Mouse (Mus musculus) ES-E14 (cell line): ENCODE results near the gene Alg1. TPM values are rescaled to one million over a fixed set of nuclear protein-coding genes. Genes with fewer than 3 reads are reported as not detected.

Experiments used
- DNase-seq: peaks from one replicate; pipeline ENCODE4 v3.0.0-alpha.2; 2013; ENCODE audit warnings: low read depth, low spot score
- H3K27ac ChIP-seq: 2 replicates; pipeline ENCODE4 v1.5.1; 2012; ENCODE audit warnings: low read depth, mild to moderate bottlenecking, low read length, moderate library complexity, mixed read lengths; ENCODE audit not compliant: poor library complexity, insufficient read depth, severe bottlenecking
- H3K36me3 ChIP-seq: 2 replicates; pipeline ENCODE4 v1.6.1; 2012; ENCODE audit warnings: mild to moderate bottlenecking, low read length, moderate library complexity, mixed read lengths; ENCODE audit not compliant: control insufficient read depth, poor library complexity, insufficient read depth, severe bottlenecking
- H3K4me1 ChIP-seq, 2 experiments: fragments of 150-350 bp in 1 of 2; sonication (generic) in 1 of 2; 2 replicates each; pipeline ENCODE4 v1.6.1; 2012; ENCODE audit warnings: low read length in 2 of 2, mild to moderate bottlenecking in 1 of 2, mixed read lengths in 1 of 2; ENCODE audit not compliant: control insufficient read depth in 2 of 2, insufficient read depth in 2 of 2, poor library complexity in 1 of 2
- H3K4me3 ChIP-seq, 2 experiments: fragments of 150-350 bp in 1 of 2; sonication (generic) in 1 of 2; 2 replicates each; pipeline ENCODE4 v1.5.1; 2012; ENCODE audit warnings: low read length in 2 of 2, low read depth in 1 of 2, mild to moderate bottlenecking in 1 of 2, mixed read lengths in 1 of 2; ENCODE audit not compliant: insufficient read depth in 1 of 2, poor library complexity in 1 of 2, severe bottlenecking in 1 of 2
- H3K9ac ChIP-seq: 2 replicates; pipeline ENCODE4 v1.6.1; 2012; ENCODE audit warnings: low read depth, mild to moderate bottlenecking, low read length, mixed read lengths; ENCODE audit not compliant: poor library complexity, insufficient read depth, severe bottlenecking
- H3K9me3 ChIP-seq: fragments of 150-350 bp; sonication (generic); 2 replicates; pipeline ENCODE4 v1.6.1; 2012; ENCODE audit warnings: low read depth, mild to moderate bottlenecking, low read length; ENCODE audit not compliant: control insufficient read depth, insufficient read depth
- CHD2 ChIP-seq: IDR thresholded peaks from 2 replicates; pipeline ENCODE4 v1.6.1; 2014; ENCODE audit warnings: mild to moderate bottlenecking, low read depth, low read length, inconsistent platforms
- HCFC1 ChIP-seq: IDR thresholded peaks from 2 replicates; pipeline ENCODE4 v1.6.1; 2012; ENCODE audit warnings: low read length, inconsistent platforms, borderline replicate concordance; ENCODE audit not compliant: insufficient read depth
- MAFK ChIP-seq: IDR thresholded peaks from 2 replicates; pipeline ENCODE4 v1.6.1; 2014; ENCODE audit warnings: mild to moderate bottlenecking, low read depth, low read length, inconsistent platforms; ENCODE audit not compliant: insufficient read depth
- ZC3H11A ChIP-seq: IDR thresholded peaks from 2 replicates; pipeline ENCODE4 v1.6.1; 2012; ENCODE audit warnings: low read depth, mild to moderate bottlenecking, inconsistent platforms, low read length, borderline replicate concordance
- ZNF384 ChIP-seq: IDR thresholded peaks from 2 replicates; pipeline ENCODE4 v1.6.1; 2012; ENCODE audit warnings: low read depth, low read length, inconsistent platforms
- in situ Hi-C, 2 experiments: fragments of 600-800 bp; cut with MboI; formaldehyde crosslinking; loops; one replicate each; pipeline ENCODE4 v1.15.1; 2025; ENCODE audit warnings: low sequenced_read_pairs in 2 of 2, inconsistent platforms in 1 of 2; ENCODE audit not compliant: unreplicated experiment in 2 of 2
- total RNA-seq: library from RNA; depleted of rRNA; stranded (reverse); fragments of 300-350 nt; gene quantifications from 2 replicates; pipeline ENCODE4 v1.2.3, GENCODE M21; 2012

Gene Alg1
- total RNA-seq, 1 experiment, result 62.6 TPM

GRCm38 (mm10) chr16:5186234-5186633 is 47.2 kb upstream of the Alg1 start:
- Histone ChIP-seq H3K9ac (no peak overlapping the region; the same call in 1 of the 2 replicates), H3K36me3 (no peaks in the 10 kb centered on the region), H3K4me1 (peaks cover 0 to 2% of the 10 kb centered on the region in 2 experiments; a peak in 1 of 4 replicates), H3K4me3 (no peak overlapping the region), H3K9me3 (no peaks in the 10 kb centered on the region), H3K27ac (no peak overlapping the region)
- DNase-seq, result no peak
- in situ Hi-C loops, result no loop called here
- no peak for TF ChIP-seq MAFK
- TF ChIP-seq ZC3H11A, result no peak
- TF ChIP-seq HCFC1, result no peak
- no peak for TF ChIP-seq CHD2
- no peak for TF ChIP-seq ZNF384

GRCm38 (mm10) chr16:5195080-5195479 is 38.3 kb upstream of the Alg1 start:
- in situ Hi-C loops, result no loop called here
- H3K9me3 ChIP-seq, result no peaks in the 10 kb centered on the region

GRCm38 (mm10) chr16:5202681-5203080 is 30.7 kb upstream of the Alg1 start:
- in situ Hi-C loops, result no loop called here
- Histone ChIP-seq H3K27ac (no peak overlapping the region), H3K9ac (no peak overlapping the region), H3K4me3 (peak overlapping the region; percentile 77 to 87; a peak in 3 of 4 replicates), H3K4me1 (peaks cover 0 to 3% of the 10 kb centered on the region in 2 experiments; a peak in 1 of 4 replicates), H3K36me3 (peaks cover 15% of the 10 kb centered on the region), H3K9me3 (no peaks in the 10 kb centered on the region)
- no peak for TF ChIP-seq HCFC1
- TF ChIP-seq MAFK, result no peak
- no peak for TF ChIP-seq CHD2
- TF ChIP-seq ZNF384, result no peak
- no peak for TF ChIP-seq ZC3H11A
- peak; percentile 33 for DNase-seq

More at GRCm38 (mm10) chr16:5195080-5195479, 38.3 kb upstream of the Alg1 start:
- H3K27ac ChIP-seq, result no peak overlapping the region
- H3K4me3 ChIP-seq, result no peak overlapping the region
- TF ChIP-seq ZC3H11A, result peak; percentile 34; the same call in 1 of the 2 replicates
- no peak for TF ChIP-seq MAFK
- H3K4me1 ChIP-seq, result peaks cover 0 to 3% of the 10 kb centered on the region in 2 experiments; a peak in 1 of 4 replicates
- no peak overlapping the region for H3K9ac ChIP-seq
- peaks cover 17% of the 10 kb centered on the region for H3K36me3 ChIP-seq
- peak; percentile 82 for DNase-seq

- peaks cover 0 to 3% of the 10 kb centered on the region in 2 experiments; a peak in 1 of 4 replicates for H3K4me1 ChIP-seq
- peaks cover 15% of the 10 kb centered on the region for H3K36me3 ChIP-seq
- H3K4me3 ChIP-seq, result peak overlapping the region; percentile 77 to 87
- H3K27ac ChIP-seq, result no peak overlapping the region
- TF ChIP-seq ZNF384, result no peak
- TF ChIP-seq HCFC1, result no peak
- no peak for TF ChIP-seq MAFK
- TF ChIP-seq CHD2, result no peak
- TF ChIP-seq ZC3H11A, result no peak
- H3K9me3 ChIP-seq, result no peaks in the 10 kb centered on the region
- no peak for DNase-seq
- in situ Hi-C loops, result no loop called here
- peak overlapping the region; percentile 85 for H3K9ac ChIP-seq
Observed at GRCm38 (mm10) chr16:5203200-5203599, 30.2 kb upstream of the Alg1 start.

GRCm38 (mm10) chr16:5203668-5204433 is 29.6 kb upstream of the Alg1 start, which contains the start of gene Nagpa:
TSS of gene Nagpa (minus strand) at chr16:5204012.
- Histone ChIP-seq H3K4me3 (peak within 1 kb of the TSS; percentile 77 to 87), H3K36me3 (peaks cover 9% of the 10 kb centered on the region; the same call in 1 of the 2 replicates), H3K9me3 (no peaks in the 10 kb centered on the region), H3K9ac (peak within 1 kb of the TSS; percentile 85), H3K4me1 (no peaks in the 10 kb centered on the region), H3K27ac (no peak within 1 kb of the TSS)
- in situ Hi-C loops, result no loop called here
- DNase-seq, result peak; percentile 73
- TF ChIP-seq HCFC1 (peak; percentile 90), ZC3H11A (no peak)
